Mouse (Mus musculus) C2C12 (cell line): ENCODE data around the gene Btbd35f28. TPM values are rescaled to one million over a fixed set of nuclear protein-coding genes. Genes with fewer than 3 reads are reported as not detected.
"Not testable (repeated sequence)": the region's sequence is repeated elsewhere in the genome, so short reads cannot be mapped to it uniquely, and the experiment has no call there.

ENCODE experiments used
- H3K27me3 ChIP-seq: one replicate; pipeline ENCODE4 v1.6.1; 2011; ENCODE audit not compliant: control insufficient read depth, insufficient read depth, insufficient read length
- H3K36me3 ChIP-seq: one replicate; pipeline ENCODE4 v1.6.1; 2011; ENCODE audit not compliant: control insufficient read depth, insufficient read depth
- H3K4me3 ChIP-seq: one replicate; pipeline ENCODE4 v1.5.1; 2011; ENCODE audit warnings: mild to moderate bottlenecking, control low read depth; ENCODE audit not compliant: poor library complexity, insufficient read depth, severe bottlenecking
- H3K79me2 ChIP-seq: one replicate; pipeline ENCODE4 v1.6.1; 2011; ENCODE audit not compliant: control insufficient read depth, insufficient read depth
- H3K79me3 ChIP-seq: one replicate; pipeline ENCODE4 v1.6.1; 2011; ENCODE audit warnings: low read depth, control low read depth
- H3ac ChIP-seq: one replicate; pipeline ENCODE3; 2011; ENCODE audit warnings: low read depth; ENCODE audit not compliant: control insufficient read depth, insufficient read length
- long read RNA-seq, 2 experiments: library from polyadenylated mRNA; unstranded; transcript quantifications; one replicate each; pipeline ENCODE4 v2.0.0; 2019 to 2020
- polyA plus RNA-seq: library from polyadenylated mRNA; unstranded; fragments of >200 nt; fragmentation: generic; extraction: Trizol; gene quantifications from one replicate; pipeline ENCODE4 v1.2.1, GENCODE M21; 2012; ENCODE audit warnings: missing spikeins

Btbd35f28 gene
- not detected for polyA plus RNA-seq
- long read RNA-seq, experiment 1, result 0 reads
- long read RNA-seq, experiment 2, result 0 reads

DNA sequence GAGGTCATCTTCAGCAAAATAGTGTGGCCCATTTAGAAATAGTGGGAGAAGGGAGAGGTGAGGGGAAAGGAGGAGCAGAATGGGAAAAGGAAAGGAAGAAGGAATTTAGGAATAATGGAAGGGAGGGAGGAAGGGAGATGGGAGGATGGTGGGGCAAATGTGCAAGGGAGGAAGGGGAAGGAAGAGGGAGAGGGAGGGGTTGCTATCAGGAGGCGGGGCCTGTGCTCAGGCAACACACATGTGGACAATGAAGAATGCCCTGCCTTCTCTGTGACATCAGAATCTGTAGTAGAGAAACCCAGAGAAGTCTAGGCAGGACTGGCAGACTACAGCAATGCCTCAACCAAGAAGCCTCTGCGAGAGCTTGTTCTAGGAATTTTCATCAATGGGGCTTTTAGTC is at the start of gene Btbd35f28:
Gene Btbd35f28 (plus strand): TSS at position 301 of the 400 bp plus-strand sequence.
- not testable (repeated sequence) for H3ac ChIP-seq, H3K79me2 ChIP-seq, H3K4me3 ChIP-seq, H3K36me3 ChIP-seq, H3K27me3 ChIP-seq, H3K79me3 ChIP-seq

Other genes with a start within 250 kb of the Btbd35f28 start
- not detected for gene Btbd35f16, start 239.6 kb upstream of the Btbd35f28 start, polyA plus RNA-seq
- gene Btbd35f3, start 158.9 kb upstream of the Btbd35f28 start, polyA plus RNA-seq, result not detected
- not detected for gene Btbd35f20, start 94.7 kb downstream of the Btbd35f28 start, polyA plus RNA-seq
- not detected for gene Btbd35f17, start 174.1 kb downstream of the Btbd35f28 start, polyA plus RNA-seq